Mouse (Mus musculus) liver, adult 2 months (tissue): ENCODE results near the gene Gm17660.

Source experiments
- CTCF ChIP-seq: fragments of 200-500 bp; IDR thresholded peaks from 2 replicates; pipeline ENCODE4 v1.5.1; 2011; ENCODE audit warnings: low read depth, low read length, control low read depth
- POLR2A ChIP-seq: fragments of 200-500 bp; IDR thresholded peaks from 2 replicates; pipeline ENCODE4 v1.6.1; 2011; ENCODE audit warnings: low read length, control low read depth; ENCODE audit not compliant: insufficient read depth; ENCODE audit errors: extremely low read depth

- no peak for TF ChIP-seq CTCF
- no peak for TF ChIP-seq POLR2A
These were observed 41.6 kb downstream of the Gm17660 start for GRCm38 (mm10) chr5:104035824-104036223.
